Mouse (Mus musculus) liver, postnatal 0 days (tissue): ENCODE measurements around the gene Mypn. TPM values are rescaled to one million over a fixed set of nuclear protein-coding genes. Genes with fewer than 3 reads are reported as not detected.

Experiments used
- ATAC-seq: fragments of 200-750 bp; cut with Nextera tagmentation; 2 replicates; pipeline ENCODE4 v1.8.0; 2017; ENCODE audit warnings: mild to moderate bottlenecking, moderate library complexity
- DNase-seq: peaks from one replicate; pipeline ENCODE4 v3.0.0-alpha.2; 2016
- H3K27ac ChIP-seq: fragments of 300-500 bp; sonication (generic); 2 replicates; pipeline ENCODE4 v1.5.1; 2014; ENCODE audit warnings: antibody characterized with exemption, moderate library complexity, mild to moderate bottlenecking, low read depth
- H3K27me3 ChIP-seq: fragments of 300-500 bp; sonication (generic); 2 replicates; pipeline ENCODE4 v1.6.1; 2014; ENCODE audit warnings: low read length, control low read depth, mixed read lengths; ENCODE audit not compliant: insufficient read depth
- H3K36me3 ChIP-seq: fragments of 300-500 bp; sonication (generic); replicated peaks from 2 replicates; pipeline ENCODE4 v1.6.1; 2014; ENCODE audit warnings: mild to moderate bottlenecking, control low read depth, low read length, moderate library complexity, mixed read lengths; ENCODE audit not compliant: insufficient read depth
- H3K4me1 ChIP-seq: fragments of 300-500 bp; sonication (generic); 2 replicates; pipeline ENCODE4 v1.6.1; 2014; ENCODE audit warnings: antibody characterized with exemption, mild to moderate bottlenecking, control low read depth; ENCODE audit not compliant: insufficient read depth
- H3K4me2 ChIP-seq: fragments of 300-500 bp; sonication (generic); 2 replicates; pipeline ENCODE4 v1.6.1; 2014; ENCODE audit warnings: low read depth, mild to moderate bottlenecking, low read length, moderate library complexity, mixed read lengths
- H3K4me3 ChIP-seq: fragments of 300-500 bp; sonication (generic); 2 replicates; pipeline ENCODE4 v1.5.1; 2014; ENCODE audit warnings: low read depth, low read length
- H3K9ac ChIP-seq: fragments of 300-500 bp; sonication (generic); replicated peaks from 2 replicates; pipeline ENCODE4 v1.6.1; 2014; ENCODE audit warnings: mild to moderate bottlenecking, moderate library complexity
- H3K9me3 ChIP-seq: fragments of 300-500 bp; sonication (generic); 2 replicates; pipeline ENCODE4 v1.6.1; 2016; ENCODE audit warnings: mild to moderate bottlenecking, control low read depth, low read length, mixed read lengths
- CTCF ChIP-seq: sonication (generic); IDR thresholded peaks from 2 replicates; pipeline ENCODE4 v1.5.1; 2016; ENCODE audit warnings: antibody characterized with exemption, low read depth
- EP300 ChIP-seq: IDR thresholded peaks from 2 replicates; pipeline ENCODE4 v1.6.1; 2016; ENCODE audit warnings: antibody characterized with exemption, low read depth, mild to moderate bottlenecking
- WGBS: fragments of 180-500 bp; shearing (Covaris S2); extraction: QIAGEN DNeasy Blood & Tissue Kit; methylation state at CpG from one replicate; pipeline ENCODE4 v1.1.7; 2014; ENCODE audit not compliant: insufficient replicate concordance; 5-methylcytosine and 5-hydroxymethylcytosine counted together
- polyA plus RNA-seq: library from polyadenylated mRNA; unstranded; fragments of >200 nt; fragmentation: Nextera tagmentation; extraction: Ambion mirVana; gene quantifications from 2 replicates; pipeline ENCODE4 v1.2.1, GENCODE M21; 2015

Gene Mypn
- polyA plus RNA-seq, 1 experiment from 2014 or later, result 0.04 TPM

GRCm38 (mm10) chr10:63142660-63143059 is 61.1 kb downstream of the Mypn start:
- Histone ChIP-seq H3K9me3 (no peaks in the 10 kb centered on the region), H3K4me2 (no peak overlapping the region), H3K27ac (no peak overlapping the region), H3K27me3 (no peaks in the 10 kb centered on the region), H3K36me3 (no peaks in the 10 kb centered on the region), H3K9ac (no peak overlapping the region), H3K4me1 (no peaks in the 10 kb centered on the region), H3K4me3 (no peak overlapping the region)
- 81% methylated on average over 13 of the region's 13 CpGs for WGBS
- TF ChIP-seq EP300 (no peak), CTCF (no peak)
- DNase-seq, result no peak
- no peak for ATAC-seq

GRCm38 (mm10) chr10:63136436-63136835 is 67.3 kb downstream of the Mypn start:
- H3K9me3 ChIP-seq, result no peaks in the 10 kb centered on the region
- H3K9ac ChIP-seq, result no peak overlapping the region
- no peaks in the 10 kb centered on the region for H3K4me1 ChIP-seq
- H3K27me3 ChIP-seq, result no peaks in the 10 kb centered on the region
- 64% methylated on average over 6 of the region's 6 CpGs for WGBS
- TF ChIP-seq EP300, result no peak
- TF ChIP-seq CTCF, result no peak
- DNase-seq (no peak), ATAC-seq (no peak)
- no peak overlapping the region for H3K4me3 ChIP-seq
- no peaks in the 10 kb centered on the region for H3K36me3 ChIP-seq
- no peak overlapping the region for H3K27ac ChIP-seq
- no peak overlapping the region for H3K4me2 ChIP-seq

- no peak overlapping the region for H3K27ac ChIP-seq
- H3K4me3 ChIP-seq, result no peak overlapping the region
- TF ChIP-seq EP300 (no peak), CTCF (no peak)
- no peaks in the 10 kb centered on the region for H3K9me3 ChIP-seq
- WGBS, result 60% methylated on average over 12 of the region's 12 CpGs
- no peaks in the 10 kb centered on the region for H3K36me3 ChIP-seq
- no peaks in the 10 kb centered on the region for H3K27me3 ChIP-seq
- no peak for ATAC-seq
- H3K9ac ChIP-seq, result no peak overlapping the region
- no peak overlapping the region for H3K4me2 ChIP-seq
- no peak for DNase-seq
- no peaks in the 10 kb centered on the region for H3K4me1 ChIP-seq
These were observed 68.1 kb downstream of the Mypn start for GRCm38 (mm10) chr10:63135680-63136079.

- H3K27me3 ChIP-seq, result no peaks in the 10 kb centered on the region
- TF ChIP-seq CTCF (no peak), EP300 (no peak)
- ATAC-seq (no peak), DNase-seq (no peak)
- no peaks in the 10 kb centered on the region for H3K9me3 ChIP-seq
- no peak overlapping the region for H3K4me3 ChIP-seq
- H3K27ac ChIP-seq, result no peak overlapping the region
- 77% methylated on average over 4 of the region's 4 CpGs for WGBS
- H3K9ac ChIP-seq, result no peak overlapping the region
- no peak overlapping the region for H3K4me2 ChIP-seq
- no peaks in the 10 kb centered on the region for H3K36me3 ChIP-seq
- no peaks in the 10 kb centered on the region for H3K4me1 ChIP-seq
These were observed 70.4 kb downstream of the Mypn start for GRCm38 (mm10) chr10:63133326-63133725.

GRCm38 (mm10) chr10:63132356-63132755 is 71.4 kb downstream of the Mypn start:
- Histone ChIP-seq H3K27ac (no peak overlapping the region), H3K36me3 (no peaks in the 10 kb centered on the region), H3K4me2 (no peak overlapping the region), H3K27me3 (no peaks in the 10 kb centered on the region), H3K9ac (no peak overlapping the region), H3K9me3 (no peaks in the 10 kb centered on the region), H3K4me3 (no peak overlapping the region), H3K4me1 (no peaks in the 10 kb centered on the region)
- ATAC-seq (no peak), DNase-seq (no peak)
- WGBS, result 72% methylated on average over 6 of the region's 6 CpGs
- TF ChIP-seq EP300 (no peak), CTCF (no peak)

- Histone ChIP-seq H3K9ac (no peak overlapping the region), H3K4me3 (no peak overlapping the region), H3K27me3 (no peaks in the 10 kb centered on the region), H3K4me1 (no peaks in the 10 kb centered on the region), H3K4me2 (no peak overlapping the region), H3K9me3 (no peaks in the 10 kb centered on the region), H3K36me3 (no peaks in the 10 kb centered on the region), H3K27ac (no peak overlapping the region)
- 69% methylated on average over 7 of the region's 7 CpGs for WGBS
- TF ChIP-seq EP300 (no peak), CTCF (no peak)
- DNase-seq (no peak), ATAC-seq (no peak)
These were observed 73.3 kb downstream of the Mypn start for GRCm38 (mm10) chr10:63130500-63130899.

GRCm38 (mm10) chr10:63128256-63128655 is 75.5 kb downstream of the Mypn start:
- WGBS, result 64% methylated on average over 7 of the region's 7 CpGs
- Histone ChIP-seq H3K4me2 (no peak overlapping the region), H3K27me3 (no peaks in the 10 kb centered on the region), H3K4me3 (no peak overlapping the region), H3K9ac (no peak overlapping the region), H3K36me3 (no peaks in the 10 kb centered on the region), H3K27ac (no peak overlapping the region), H3K4me1 (no peaks in the 10 kb centered on the region), H3K9me3 (no peaks in the 10 kb centered on the region)
- TF ChIP-seq CTCF, result no peak
- ATAC-seq (no peak), DNase-seq (no peak)
